Mouse (Mus musculus): Measurements from ENCODE around the gene Atp5s. TPM values are rescaled to one million over a fixed set of nuclear protein-coding genes. Genes with fewer than 3 reads are reported as not detected.

Gene Atp5s
- polyA plus RNA-seq, 1 experiment from 2014 or later, result 23.6 TPM

DNA sequence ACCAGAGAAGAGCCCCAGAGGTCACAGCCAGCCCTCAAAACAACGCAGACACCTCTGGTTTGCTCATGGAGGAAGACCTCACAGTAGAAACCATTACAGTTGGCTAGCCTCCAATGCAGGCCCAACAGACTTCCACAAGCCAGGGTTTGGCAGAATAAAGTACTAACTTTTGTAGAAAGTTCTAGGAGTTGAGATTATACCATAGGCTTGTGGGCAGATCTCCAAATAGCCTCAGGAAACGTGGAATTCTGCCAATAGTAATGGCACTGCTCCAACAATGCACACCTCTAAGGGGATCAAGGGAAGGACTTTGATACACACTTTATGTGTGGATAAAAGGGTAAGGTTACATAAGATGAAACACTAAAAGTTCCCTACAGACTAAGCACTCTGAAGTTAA is 36.4 kb upstream of the Atp5s start:
- ATAC-seq (replicated peaks; ENCODE audit: low FRiP score), result no peak

GRCm38 (mm10) chr12:69689094-69689493 is 35.7 kb upstream of the Atp5s start:
- no peaks in the 10 kb centered on the region; the same call in 1 of the 2 replicates for H3K36me3 ChIP-seq (ENCODE audit: control insufficient read depth, insufficient read depth, low read length)
- DNase-seq (ENCODE audit: low spot score) (no peak), ATAC-seq (replicated peaks; ENCODE audit: low FRiP score) (no peak)
- H3K27ac ChIP-seq (ENCODE audit: low read depth, low read length), result no peak overlapping the region
- no peak overlapping the region for H3K4me2 ChIP-seq (ENCODE audit: low read depth, low read length, severe bottlenecking)
- H3K9me3 ChIP-seq (ENCODE audit: control insufficient read depth, low read length), result no peaks in the 10 kb centered on the region
- no peaks in the 10 kb centered on the region for H3K4me1 ChIP-seq (replicated peaks; ENCODE audit: control insufficient read depth, insufficient read depth, low read length)
- H3K9ac ChIP-seq (ENCODE audit: low read length), result no peak overlapping the region
- no peak overlapping the region for H3K4me3 ChIP-seq (ENCODE audit: low read depth, low read length)
- no peaks in the 10 kb centered on the region for H3K27me3 ChIP-seq (ENCODE audit: control insufficient read depth, insufficient read depth, low read length)

More for the DNA sequence above, 36.4 kb upstream of the Atp5s start:
- no peak for DNase-seq (ENCODE audit: low spot score)
- Histone ChIP-seq H3K27me3 (ENCODE audit: control insufficient read depth, insufficient read depth, low read length) (no peaks in the 10 kb centered on the region), H3K27ac (ENCODE audit: low read depth, low read length) (no peak overlapping the region), H3K4me3 (ENCODE audit: low read depth, low read length) (no peak overlapping the region), H3K9me3 (ENCODE audit: control insufficient read depth, low read length) (no peaks in the 10 kb centered on the region), H3K4me2 (ENCODE audit: low read depth, low read length, severe bottlenecking) (no peak overlapping the region), H3K9ac (ENCODE audit: low read length) (no peak overlapping the region), H3K4me1 (replicated peaks; ENCODE audit: control insufficient read depth, insufficient read depth, low read length) (no peaks in the 10 kb centered on the region), H3K36me3 (ENCODE audit: control insufficient read depth, insufficient read depth, low read length) (no peaks in the 10 kb centered on the region; the same call in 1 of the 2 replicates)
- WGBS, result 89% methylated on average over 2 of the region's 2 CpGs

DNA sequence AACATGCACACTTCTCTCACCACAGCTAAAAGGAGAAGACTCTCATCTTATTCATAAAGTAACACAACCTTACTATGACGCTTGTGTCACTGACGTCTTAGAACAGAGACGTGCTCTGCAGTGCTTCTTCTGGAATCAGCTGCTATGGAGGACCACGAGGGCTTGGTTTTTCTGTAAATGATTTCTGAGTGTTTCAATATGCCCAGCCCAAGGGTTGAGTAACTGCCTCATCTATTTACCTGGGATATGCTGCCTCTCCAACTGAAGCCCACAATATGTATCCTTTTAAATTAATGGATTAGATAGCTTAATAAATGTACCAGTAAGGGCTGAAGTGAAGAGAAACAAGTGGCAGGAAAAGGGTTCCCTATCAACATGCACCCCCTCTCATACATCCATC is 34.0 kb upstream of the Atp5s start:
- Histone ChIP-seq H3K27me3 (ENCODE audit: control insufficient read depth, insufficient read depth, low read length) (no peaks in the 10 kb centered on the region), H3K4me3 (ENCODE audit: low read depth, low read length) (no peak overlapping the region), H3K4me2 (ENCODE audit: low read depth, low read length, severe bottlenecking) (no peak overlapping the region), H3K9ac (ENCODE audit: low read length) (no peak overlapping the region), H3K4me1 (replicated peaks; ENCODE audit: control insufficient read depth, insufficient read depth, low read length) (no peaks in the 10 kb centered on the region), H3K9me3 (ENCODE audit: control insufficient read depth, low read length) (no peaks in the 10 kb centered on the region), H3K36me3 (ENCODE audit: control insufficient read depth, insufficient read depth, low read length) (no peaks in the 10 kb centered on the region; the same call in 1 of the 2 replicates), H3K27ac (ENCODE audit: low read depth, low read length) (no peak overlapping the region)
- 91% methylated on average over 4 of the region's 4 CpGs for WGBS
- ATAC-seq (replicated peaks; ENCODE audit: low FRiP score) (no peak), DNase-seq (ENCODE audit: low spot score) (no peak)

- Histone ChIP-seq H3K4me3 (ENCODE audit: low read depth, low read length) (no peak overlapping the region), H3K4me1 (replicated peaks; ENCODE audit: control insufficient read depth, insufficient read depth, low read length) (no peaks in the 10 kb centered on the region), H3K27me3 (ENCODE audit: control insufficient read depth, insufficient read depth, low read length) (no peaks in the 10 kb centered on the region), H3K36me3 (ENCODE audit: control insufficient read depth, insufficient read depth, low read length) (no peaks in the 10 kb centered on the region; the same call in 1 of the 2 replicates), H3K9ac (ENCODE audit: low read length) (no peak overlapping the region), H3K27ac (ENCODE audit: low read depth, low read length) (no peak overlapping the region), H3K9me3 (ENCODE audit: control insufficient read depth, low read length) (no peaks in the 10 kb centered on the region), H3K4me2 (ENCODE audit: low read depth, low read length, severe bottlenecking) (no peak overlapping the region)
- WGBS, result 75% methylated on average over 17 of the region's 17 CpGs
- no peak for DNase-seq (ENCODE audit: low spot score)
- ATAC-seq (replicated peaks; ENCODE audit: low FRiP score), result no peak
Measured at GRCm38 (mm10) chr12:69693471-69693870, 31.3 kb upstream of the Atp5s start.

DNA sequence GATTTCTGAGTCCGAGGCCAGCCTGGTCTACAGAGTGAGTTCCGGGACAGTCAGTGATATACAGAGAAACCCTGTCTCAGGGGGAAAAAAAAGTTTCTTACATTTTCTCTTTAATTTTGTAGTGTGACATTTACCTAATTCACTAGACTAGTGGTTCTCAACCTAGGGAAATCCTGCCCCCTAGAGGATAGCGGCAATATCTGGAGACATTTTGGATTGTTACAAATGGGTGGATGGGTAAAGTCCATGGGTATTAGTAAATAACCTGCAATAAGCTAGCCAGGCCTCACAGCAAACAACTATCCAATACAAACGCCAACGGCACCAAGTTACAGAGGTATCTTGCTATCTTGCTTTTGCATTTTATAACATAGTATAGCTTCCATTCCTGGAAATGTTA is 28.0 kb upstream of the Atp5s start:
- Histone ChIP-seq H3K36me3 (ENCODE audit: control insufficient read depth, insufficient read depth, low read length) (no peaks in the 10 kb centered on the region; the same call in 1 of the 2 replicates), H3K4me3 (ENCODE audit: low read depth, low read length) (no peak overlapping the region), H3K9me3 (ENCODE audit: control insufficient read depth, low read length) (no peaks in the 10 kb centered on the region), H3K4me1 (replicated peaks; ENCODE audit: control insufficient read depth, insufficient read depth, low read length) (no peaks in the 10 kb centered on the region), H3K9ac (ENCODE audit: low read length) (no peak overlapping the region), H3K27me3 (ENCODE audit: control insufficient read depth, insufficient read depth, low read length) (no peaks in the 10 kb centered on the region), H3K4me2 (ENCODE audit: low read depth, low read length, severe bottlenecking) (no peak overlapping the region), H3K27ac (ENCODE audit: low read depth, low read length) (no peak overlapping the region)
- ATAC-seq (replicated peaks; ENCODE audit: low FRiP score), result no peak
- WGBS, result 78% methylated on average over 5 of the region's 5 CpGs
- no peak for DNase-seq (ENCODE audit: low spot score)

GRCm38 (mm10) chr12:69698352-69698751 is 26.4 kb upstream of the Atp5s start:
- no peaks in the 10 kb centered on the region for H3K27me3 ChIP-seq (ENCODE audit: control insufficient read depth, insufficient read depth, low read length)
- no peaks in the 10 kb centered on the region for H3K9me3 ChIP-seq (ENCODE audit: control insufficient read depth, low read length)
- no peak overlapping the region for H3K4me2 ChIP-seq (ENCODE audit: low read depth, low read length, severe bottlenecking)
- H3K9ac ChIP-seq (ENCODE audit: low read length), result no peak overlapping the region
- H3K4me1 ChIP-seq (replicated peaks; ENCODE audit: control insufficient read depth, insufficient read depth, low read length), result no peaks in the 10 kb centered on the region
- H3K36me3 ChIP-seq (ENCODE audit: control insufficient read depth, insufficient read depth, low read length), result no peaks in the 10 kb centered on the region
- 87% methylated on average over 6 of the region's 6 CpGs for WGBS
- no peak for ATAC-seq (replicated peaks; ENCODE audit: low FRiP score)
- no peak for DNase-seq (ENCODE audit: low spot score)
- no peak overlapping the region for H3K27ac ChIP-seq (ENCODE audit: low read depth, low read length)
- no peak overlapping the region for H3K4me3 ChIP-seq (ENCODE audit: low read depth, low read length)

DNA sequence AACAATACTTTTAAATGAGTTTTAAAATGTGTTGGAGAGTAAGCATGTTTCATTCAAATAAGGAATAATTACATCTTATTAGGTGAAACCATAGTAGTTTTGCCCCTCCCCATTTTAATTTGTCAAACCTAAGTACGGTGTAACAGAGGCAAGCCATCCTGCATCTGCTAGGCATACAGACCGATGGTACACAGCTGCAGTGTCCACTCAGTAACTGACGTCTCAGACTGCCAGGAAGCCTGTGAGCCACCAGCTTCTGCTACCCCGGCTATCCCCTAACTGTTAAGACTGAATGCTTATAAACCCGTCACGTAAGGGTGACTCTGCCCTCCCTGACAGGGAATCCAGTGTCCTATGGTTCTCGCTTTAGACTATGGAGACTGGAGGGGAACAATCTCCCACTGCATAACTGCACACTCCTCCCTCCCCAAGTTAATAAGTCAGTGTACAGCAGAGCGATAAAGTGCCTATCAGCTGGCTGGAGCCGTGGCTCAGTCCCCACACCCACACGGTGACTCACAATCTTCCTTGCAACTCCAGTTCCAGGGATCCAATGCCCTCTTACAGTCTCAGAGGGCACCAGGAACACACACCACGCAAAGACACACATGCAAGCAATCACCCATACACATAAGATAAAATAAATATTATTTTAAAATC is 19.8 kb upstream of the Atp5s start:
- no peak overlapping the region for H3K27ac ChIP-seq (ENCODE audit: low read depth, low read length)
- H3K4me3 ChIP-seq (ENCODE audit: low read depth, low read length), result no peak overlapping the region
- no peaks in the 10 kb centered on the region for H3K9me3 ChIP-seq (ENCODE audit: control insufficient read depth, low read length)
- no peaks in the 10 kb centered on the region for H3K27me3 ChIP-seq (ENCODE audit: control insufficient read depth, insufficient read depth, low read length)
- WGBS, result 93% methylated on average over 11 of the region's 11 CpGs
- no peaks in the 10 kb centered on the region for H3K36me3 ChIP-seq (ENCODE audit: control insufficient read depth, insufficient read depth, low read length)
- no peak overlapping the region for H3K4me2 ChIP-seq (ENCODE audit: low read depth, low read length, severe bottlenecking)
- DNase-seq (ENCODE audit: low spot score), result no peak
- H3K4me1 ChIP-seq (replicated peaks; ENCODE audit: control insufficient read depth, insufficient read depth, low read length), result no peaks in the 10 kb centered on the region
- H3K9ac ChIP-seq (ENCODE audit: low read length), result no peak overlapping the region
- ATAC-seq (replicated peaks; ENCODE audit: low FRiP score), result no peak

- Histone ChIP-seq H3K4me3 (ENCODE audit: low read depth, low read length) (no peak overlapping the region), H3K4me2 (ENCODE audit: low read depth, low read length, severe bottlenecking) (no peak overlapping the region), H3K27ac (ENCODE audit: low read depth, low read length) (no peak overlapping the region), H3K4me1 (replicated peaks; ENCODE audit: control insufficient read depth, insufficient read depth, low read length) (no peaks in the 10 kb centered on the region), H3K9me3 (ENCODE audit: control insufficient read depth, low read length) (no peaks in the 10 kb centered on the region), H3K27me3 (ENCODE audit: control insufficient read depth, insufficient read depth, low read length) (no peaks in the 10 kb centered on the region), H3K9ac (ENCODE audit: low read length) (no peak overlapping the region), H3K36me3 (ENCODE audit: control insufficient read depth, insufficient read depth, low read length) (peaks cover 2% of the 10 kb centered on the region; the same call in 1 of the 2 replicates)
- ATAC-seq (replicated peaks; ENCODE audit: low FRiP score) (no peak), DNase-seq (ENCODE audit: low spot score) (no peak)
Measured at GRCm38 (mm10) chr12:69713628-69714027, 11.1 kb upstream of the Atp5s start.

- peaks cover 4% of the 10 kb centered on the region; the same call in 1 of the 2 replicates for H3K36me3 ChIP-seq (ENCODE audit: control insufficient read depth, insufficient read depth, low read length)
- H3K9me3 ChIP-seq (ENCODE audit: control insufficient read depth, low read length), result peaks cover 9% of the 10 kb centered on the region; the same call in 1 of the 2 replicates
- H3K27ac ChIP-seq (ENCODE audit: low read depth, low read length), result no peak overlapping the region
- H3K4me1 ChIP-seq (replicated peaks; ENCODE audit: control insufficient read depth, insufficient read depth, low read length), result no peaks in the 10 kb centered on the region; the same call in 1 of the 2 replicates
- H3K4me2 ChIP-seq (ENCODE audit: low read depth, low read length, severe bottlenecking), result no peak overlapping the region
- no peak for DNase-seq (ENCODE audit: low spot score)
- H3K27me3 ChIP-seq (ENCODE audit: control insufficient read depth, insufficient read depth, low read length), result no peaks in the 10 kb centered on the region
- ATAC-seq (replicated peaks; ENCODE audit: low FRiP score), result no peak
- no peak overlapping the region for H3K4me3 ChIP-seq (ENCODE audit: low read depth, low read length)
- 95% methylated on average over 3 of the region's 3 CpGs for WGBS
- H3K9ac ChIP-seq (ENCODE audit: low read length), result no peak overlapping the region
Measured at GRCm38 (mm10) chr12:69722857-69723256, 1.9 kb upstream of the Atp5s start.

All from forebrain, embryonic 11.5 days (tissue).